Mouse (Mus musculus): ENCODE results near the gene Apoc3.

DNA sequence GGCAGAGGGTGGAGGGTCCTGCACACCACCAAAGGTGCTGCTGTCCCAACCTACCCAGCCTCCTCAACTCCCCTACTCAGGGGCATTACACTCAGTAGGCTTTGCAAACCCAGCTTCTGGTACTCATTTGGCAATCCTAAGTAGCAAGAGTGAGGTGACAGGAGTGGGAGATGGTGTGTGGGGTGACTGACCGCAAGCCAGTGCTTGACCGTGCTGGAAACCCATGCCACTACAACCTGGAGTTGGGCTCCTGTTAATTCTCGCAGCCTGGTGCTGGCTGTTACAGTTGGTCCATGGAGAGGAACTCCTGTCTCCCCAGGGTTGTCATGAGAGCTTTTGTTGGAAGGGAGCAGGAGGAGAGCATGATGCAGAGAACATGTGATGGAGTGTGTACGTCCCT lies 35.3 kb upstream of the Apoc3 start:
- TF ChIP-seq POLR2A (IDR thresholded peaks at IDR 0.05; ENCODE audit: low read depth, low read length) (no peak), CTCF (IDR thresholded peaks at IDR 0.05; ENCODE audit: extremely low read depth, insufficient read length, insufficient replicate concordance, low read depth, low read length) (no peak)
